ENCODE assay signal across 16 mouse cellular contexts in genomic region chr15:31539643-31540512, GRCm38 (mm10). TPM values are rescaled to one million over a fixed set of nuclear protein-coding genes. Genes with fewer than 3 reads are reported as not detected.
DNase-seq lines count a peak whose midpoint lies in the region; ATAC-seq lines count a peak whose summit lies in the region.
"Had no signal": no experiment of that assay in that cellular context is flagged by ENCODE, and none has a peak within 500 bp of the region (broad histone marks: within the 10 kb centered on the region; RNA-seq: fewer than 3 reads in every experiment).

No protein-coding gene starts in this region.

- peaks cover 56% of the 10 kb centered on the region for H3K4me1 ChIP-seq in heart, embryonic 10.5 days
- peaks cover 54% of the 10 kb centered on the region for H3K4me1 ChIP-seq in liver, embryonic 11.5 days (replicated peaks; ENCODE audit: control insufficient read depth, insufficient read depth, low read length)
- H3K4me1 ChIP-seq in stomach, embryonic 16.5 days (ENCODE audit: control insufficient read depth, insufficient read depth, low read length), result peaks cover 22% of the 10 kb centered on the region

- WGBS in heart, embryonic 10.5 days, result 65% methylated on average over 9 of the region's 9 CpGs
- WGBS in liver, embryonic 11.5 days, result 36% methylated on average over 9 of the region's 9 CpGs
- WGBS in stomach, embryonic 16.5 days, result 34% methylated on average over 9 of the region's 9 CpGs

- no peak overlapping the region for H3K4me3 ChIP-seq in heart, embryonic 10.5 days
- peak overlapping the region; percentile 1; the same call in 1 of the 2 replicates for H3K4me3 ChIP-seq in liver, embryonic 11.5 days (ENCODE audit: low read depth, low read length)
- H3K4me3 ChIP-seq in stomach, embryonic 16.5 days (replicated peaks; ENCODE audit: low read length), result no peak overlapping the region
- H3K4me3 ChIP-seq: kidney, embryonic 15.5 days; midbrain, embryonic 12.5 days had no signal

- no peaks in the 10 kb centered on the region for H3K36me3 ChIP-seq in heart, embryonic 10.5 days
- no peaks in the 10 kb centered on the region for H3K36me3 ChIP-seq in liver, embryonic 11.5 days (ENCODE audit: control insufficient read depth, insufficient read depth, low read length)
- no peaks in the 10 kb centered on the region for H3K36me3 ChIP-seq in stomach, embryonic 16.5 days (ENCODE audit: control insufficient read depth, insufficient read depth, low read length)
- H3K36me3 ChIP-seq: kidney, embryonic 15.5 days; midbrain, embryonic 12.5 days had no signal

- no peak overlapping the region; the same call in 1 of the 2 replicates for H3K27ac ChIP-seq in heart, embryonic 10.5 days
- H3K27ac ChIP-seq in liver, embryonic 11.5 days (ENCODE audit: low read depth, low read length), result peak overlapping the region; percentile 57
- peak overlapping the region; percentile 25; the same call in 1 of the 2 replicates for H3K27ac ChIP-seq in stomach, embryonic 16.5 days (ENCODE audit: low read length)
- H3K27ac ChIP-seq: kidney, embryonic 15.5 days; midbrain, embryonic 12.5 days had no signal

- ATAC-seq in liver, embryonic 11.5 days (replicated peaks; ENCODE audit: low FRiP score), result peak; percentile 87
- peak; percentile 45; the same call in 1 of the 2 replicates for ATAC-seq in stomach, embryonic 16.5 days (ENCODE audit: insufficient read depth, low FRiP score)
- ATAC-seq: hindbrain, embryonic 16.5 days; lung, postnatal 0 days had no signal

- DNase-seq in heart, embryonic 10.5 days (ENCODE audit: low spot score), result peak; percentile 69
- no peak for DNase-seq in heart, adult 8-10 months (ENCODE audit: low spot score)
- DNase-seq in right cerebral cortex, postnatal 25 days, result peak; percentile 8
- DNase-seq in right cerebral cortex, adult 18-20 months, result no peak
- DNase-seq in liver, embryonic 11.5 days (ENCODE audit: low spot score), result no peak
- no peak for DNase-seq in retina, embryonic 14.5 days (ENCODE audit: low spot score)
- DNase-seq in gastrocnemius, postnatal 25 days, result no peak
- DNase-seq: adrenal gland, adult 8-10 months; cerebellum, postnatal 25 days; heart, postnatal 10 days; layer of hippocampus, adult 9-11 months had no signal

- peak overlapping the region; percentile 66 for H3K9ac ChIP-seq in liver, embryonic 11.5 days (ENCODE audit: low read depth, low read length)
- no peak overlapping the region for H3K9ac ChIP-seq in stomach, embryonic 16.5 days (ENCODE audit: low read length)
- H3K9ac ChIP-seq: kidney, embryonic 15.5 days; midbrain, embryonic 12.5 days had no signal

- H3K4me2 ChIP-seq in liver, embryonic 11.5 days, result peak overlapping the region; percentile 61
- H3K4me2 ChIP-seq in stomach, embryonic 16.5 days (ENCODE audit: low read depth, low read length), result 0 out of 2 replicates have a peak overlapping the region, but pooled peaks have one; percentile 6
- H3K4me2 ChIP-seq: kidney, embryonic 15.5 days; midbrain, embryonic 12.5 days had no signal

- no peaks in the 10 kb centered on the region for H3K9me3 ChIP-seq in heart, embryonic 10.5 days
- H3K9me3 ChIP-seq in liver, embryonic 11.5 days (ENCODE audit: control insufficient read depth, low read length), result no peaks in the 10 kb centered on the region
- H3K9me3 ChIP-seq in stomach, embryonic 16.5 days (replicated peaks; ENCODE audit: control insufficient read depth, low read length), result no peaks in the 10 kb centered on the region
- H3K9me3 ChIP-seq: kidney, embryonic 15.5 days; midbrain, embryonic 12.5 days had no signal

- H3K27me3 ChIP-seq in heart, embryonic 10.5 days (ENCODE audit: insufficient read depth, poor library complexity, severe bottlenecking), result no peaks in the 10 kb centered on the region
- H3K27me3 ChIP-seq in liver, embryonic 11.5 days (replicated peaks; ENCODE audit: control insufficient read depth, insufficient read depth, low read length), result no peaks in the 10 kb centered on the region
- no peaks in the 10 kb centered on the region for H3K27me3 ChIP-seq in stomach, embryonic 16.5 days (ENCODE audit: control insufficient read depth, insufficient read depth, low read length)
- H3K27me3 ChIP-seq: kidney, embryonic 15.5 days; midbrain, embryonic 12.5 days had no signal

RNA-seq across cellular contexts. Expression of gene March6, which starts 9.0 kb away (rescaled TPM):
- 30.5 and 37.3 TPM in 2 replicates for polyA plus RNA-seq in heart, embryonic 10.5 days (2016; fragmentation: Nextera tagmentation; extraction: Ambion mirVana)
- 100 to 1,000 TPM; 112 to 123 (median 116) TPM for total RNA-seq in heart, adult 8-10 months (2022)
- 35.5 and 36.1 TPM in 2 replicates for polyA plus RNA-seq in liver, embryonic 11.5 days (2014; fragmentation: Nextera tagmentation; extraction: Ambion mirVana)
- 30.1 and 30.2 TPM in 2 replicates for polyA plus RNA-seq in stomach, embryonic 16.5 days (2015; fragmentation: Nextera tagmentation; extraction: Ambion mirVana)
- 100 to 1,000 TPM in 1 of 2 experiments, 10 to 100 TPM in 1; 94.5 to 100 TPM for total RNA-seq in gastrocnemius, postnatal 25 days (2021)

RNA-seq across cellular contexts. Expression of gene Cmbl, which starts 25.3 kb away (rescaled TPM):
- 7.3 and 8.4 TPM in 2 replicates for polyA plus RNA-seq in heart, embryonic 10.5 days (2016; fragmentation: Nextera tagmentation; extraction: Ambion mirVana)
- total RNA-seq in heart, adult 8-10 months (2022), result 10 to 100 TPM; 31.4 to 42.1 (median 34.4) TPM
- 2.9 TPM in 2 replicates for polyA plus RNA-seq in liver, embryonic 11.5 days (2014; fragmentation: Nextera tagmentation; extraction: Ambion mirVana)
- 21.7 and 24.3 TPM in 2 replicates for polyA plus RNA-seq in stomach, embryonic 16.5 days (2015; fragmentation: Nextera tagmentation; extraction: Ambion mirVana)
- total RNA-seq in gastrocnemius, postnatal 25 days (2021), result 10 to 100 TPM; 37.7 to 38.5 TPM

Comparison
In these comparisons a context has a peak if more than half of its experiments do, and no peak if none do; other contexts are left out.
1. DNase-seq: peak in heart, embryonic 10.5 days (single experiment) and right cerebral cortex, postnatal 25 days (single experiment); none in heart, adult 8-10 months (single experiment), right cerebral cortex, adult 18-20 months (single experiment), liver, embryonic 11.5 days (single experiment), retina, embryonic 14.5 days (single experiment) and gastrocnemius, postnatal 25 days (single experiment).